Mouse (Mus musculus): Measurements from ENCODE around the gene Plce1. TPM values are rescaled to one million over a fixed set of nuclear protein-coding genes. Genes with fewer than 3 reads are reported as not detected.
A peak's percentile ranks its signal among the peaks of the same experiment; 100 is the strongest.
"Not testable (repeated sequence)": the region's sequence is repeated elsewhere in the genome, so short reads cannot be mapped to it uniquely, and the experiment has no call there.

Gene Plce1
- total and polyA plus RNA-seq, 3 experiments, result not detected

DNA sequence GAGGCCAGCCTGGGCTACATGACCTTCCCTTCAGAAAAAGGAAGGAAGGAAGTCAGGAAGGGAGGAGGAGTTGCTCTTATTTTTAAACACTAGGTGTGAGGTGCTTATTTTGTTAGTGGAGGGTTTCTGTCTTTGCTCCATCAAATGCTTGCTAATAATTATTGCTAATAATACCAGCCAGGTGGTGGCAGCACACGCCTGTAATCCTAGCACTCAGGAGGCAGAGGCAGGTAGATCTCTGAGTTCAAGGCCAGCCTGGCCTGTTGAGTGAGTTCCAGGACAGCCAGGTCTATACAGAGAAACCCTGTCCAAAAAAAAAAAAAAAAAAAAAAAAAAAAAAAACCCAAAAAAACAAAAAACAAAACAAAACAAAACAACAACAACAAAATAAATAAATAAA, 81.0 kb downstream of the Plce1 start:
- H3K4me1 ChIP-seq (ENCODE audit: control insufficient read depth in 1 of 2, insufficient read depth in 2 of 2, low read length in 2 of 2); H3K36me3 ChIP-seq (ENCODE audit: control insufficient read depth in 1 of 2, insufficient read depth in 2 of 2, low read length in 2 of 2); DNase-seq (ENCODE audit: low read depth, low spot score); H3K9me3 ChIP-seq (replicated peaks; ENCODE audit: insufficient read depth, low read length); H3K27me3 ChIP-seq (ENCODE audit: control insufficient read depth in 1 of 2, insufficient read depth in 2 of 2, low read length in 2 of 2); H3K27ac ChIP-seq (ENCODE audit: control insufficient read depth, low read depth, low read length); H3K79me2 ChIP-seq (ENCODE audit: control insufficient read depth, insufficient read depth, low read length, poor library complexity); H3K9ac ChIP-seq (ENCODE audit: control insufficient read depth, low read depth, low read length, poor library complexity, severe bottlenecking); H3K4me3 ChIP-seq (ENCODE audit: control insufficient read depth in 1 of 2, insufficient read depth in 1 of 2, low read depth in 2 of 2, low read length in 2 of 2): not testable (repeated sequence)
- TF ChIP-seq CTCF (IDR thresholded peaks at IDR 0.05 in 2 of 3, conservative IDR thresholded peaks at IDR 0.05 in 1 of 3; ENCODE audit: control insufficient read depth in 1 of 3, insufficient read depth in 1 of 3, low read depth in 2 of 3, low read length in 3 of 3, poor library complexity in 1 of 3, severe bottlenecking in 1 of 3), result peak in 1 of 3 experiments; percentile 13; a peak in 1 of 6 replicates

- Histone ChIP-seq H3K9me3 (replicated peaks; ENCODE audit: insufficient read depth, low read length) (no peaks in the 10 kb centered on the region), H3K27ac (ENCODE audit: control insufficient read depth, low read depth, low read length) (no peak overlapping the region), H3K79me2 (ENCODE audit: control insufficient read depth, insufficient read depth, low read length, poor library complexity) (no peaks in the 10 kb centered on the region), H3K9ac (ENCODE audit: control insufficient read depth, low read depth, low read length, poor library complexity, severe bottlenecking) (no peak overlapping the region), H3K27me3 (ENCODE audit: control insufficient read depth in 1 of 2, insufficient read depth in 2 of 2, low read length in 2 of 2) (no peaks in the 10 kb centered on the region), H3K4me1 (ENCODE audit: control insufficient read depth in 1 of 2, insufficient read depth in 2 of 2, low read length in 2 of 2) (no peaks in the 10 kb centered on the region), H3K4me3 (ENCODE audit: control insufficient read depth in 1 of 2, insufficient read depth in 1 of 2, low read depth in 2 of 2, low read length in 2 of 2) (no peak overlapping the region), H3K36me3 (ENCODE audit: control insufficient read depth in 1 of 2, insufficient read depth in 2 of 2, low read length in 2 of 2) (no peaks in the 10 kb centered on the region)
- TF ChIP-seq TBP (IDR thresholded peaks at IDR 0.05; ENCODE audit: low read depth, low read length), result no peak
- no peak for TF ChIP-seq TAL1 (IDR thresholded peaks at IDR 0.05; ENCODE audit: low read length)
- no peak for TF ChIP-seq MXI1 (IDR thresholded peaks at IDR 0.05; ENCODE audit: low read depth, low read length)
- no peak for TF ChIP-seq GATA1 (IDR thresholded peaks at IDR 0.05; ENCODE audit: low read depth, low read length)
- no peak for TF ChIP-seq ELF1 (IDR thresholded peaks at IDR 0.05; ENCODE audit: low read depth, low read length)
- TF ChIP-seq MYC (IDR thresholded peaks at IDR 0.05; ENCODE audit: low read depth, low read length), result no peak
- no peak for TF ChIP-seq CHD1 (IDR thresholded peaks at IDR 0.05; ENCODE audit: low read depth, low read length)
- no peak for TF ChIP-seq NELFE (IDR thresholded peaks at IDR 0.05; ENCODE audit: low read depth, low read length)
- DNase-seq (ENCODE audit: low read depth, low spot score), result no peak
Measured at GRCm38 (mm10) chr19:38566156-38566555, 85.2 kb downstream of the Plce1 start.

- Histone ChIP-seq H3K4me3 (ENCODE audit: control insufficient read depth in 1 of 2, insufficient read depth in 1 of 2, low read depth in 2 of 2, low read length in 2 of 2) (no peak overlapping the region), H3K36me3 (ENCODE audit: control insufficient read depth in 1 of 2, insufficient read depth in 2 of 2, low read length in 2 of 2) (no peaks in the 10 kb centered on the region), H3K9me3 (replicated peaks; ENCODE audit: insufficient read depth, low read length) (no peaks in the 10 kb centered on the region), H3K27me3 (ENCODE audit: control insufficient read depth in 1 of 2, insufficient read depth in 2 of 2, low read length in 2 of 2) (no peaks in the 10 kb centered on the region), H3K4me1 (ENCODE audit: control insufficient read depth in 1 of 2, insufficient read depth in 2 of 2, low read length in 2 of 2) (no peaks in the 10 kb centered on the region), H3K27ac (ENCODE audit: control insufficient read depth, low read depth, low read length) (no peak overlapping the region), H3K9ac (ENCODE audit: control insufficient read depth, low read depth, low read length, poor library complexity, severe bottlenecking) (no peak overlapping the region), H3K79me2 (ENCODE audit: control insufficient read depth, insufficient read depth, low read length, poor library complexity) (no peaks in the 10 kb centered on the region)
- DNase-seq (ENCODE audit: low read depth, low spot score), result no peak
- TF ChIP-seq ZC3H11A (IDR thresholded peaks at IDR 0.05; ENCODE audit: low read depth, low read length), result no peak
- TF ChIP-seq NRF1 (IDR thresholded peaks at IDR 0.05; ENCODE audit: insufficient read depth, low read depth, low read length, poor library complexity, severe bottlenecking), result no peak
- no peak for TF ChIP-seq TCF12 (IDR thresholded peaks at IDR 0.05; ENCODE audit: low read depth, low read length)
- no peak for TF ChIP-seq RCOR1 (IDR thresholded peaks at IDR 0.05; ENCODE audit: low read depth, low read length)
- TF ChIP-seq GATA1 (IDR thresholded peaks at IDR 0.05; ENCODE audit: low read depth, low read length), result no peak
- TF ChIP-seq USF1 (IDR thresholded peaks at IDR 0.05; ENCODE audit: low read depth, low read length), result no peak
- TF ChIP-seq TAL1 (IDR thresholded peaks at IDR 0.05; ENCODE audit: low read length), result no peak
- no peak for TF ChIP-seq MYB (IDR thresholded peaks at IDR 0.05; ENCODE audit: low read depth, low read length)
- no peak for TF ChIP-seq JUND (IDR thresholded peaks at IDR 0.05; ENCODE audit: low read depth, low read length)
- no peak for TF ChIP-seq POLR2AphosphoS5 (IDR thresholded peaks at IDR 0.05; ENCODE audit: borderline replicate concordance, low read depth, low read length)
- no peak for TF ChIP-seq HCFC1 (IDR thresholded peaks at IDR 0.05; ENCODE audit: low read depth, low read length)
- no peak for TF ChIP-seq MAFK (IDR thresholded peaks at IDR 0.05; ENCODE audit: borderline replicate concordance, low read depth, low read length)
- no peak for TF ChIP-seq E2F4 (IDR thresholded peaks at IDR 0.05; ENCODE audit: borderline replicate concordance, low read depth, low read length)
- no peak for TF ChIP-seq NELFE (IDR thresholded peaks at IDR 0.05; ENCODE audit: low read depth, low read length)
- TF ChIP-seq KAT2A (conservative IDR thresholded peaks at IDR 0.05; ENCODE audit: low read depth, low read length), result no peak
- no peak for TF ChIP-seq ETS1 (IDR thresholded peaks at IDR 0.05; ENCODE audit: low read depth, low read length)
- no peak for TF ChIP-seq MAX (IDR thresholded peaks at IDR 0.05; ENCODE audit: low read length)
Measured at GRCm38 (mm10) chr19:38566752-38567151, 85.8 kb downstream of the Plce1 start.
